In the genomic region with DNA sequence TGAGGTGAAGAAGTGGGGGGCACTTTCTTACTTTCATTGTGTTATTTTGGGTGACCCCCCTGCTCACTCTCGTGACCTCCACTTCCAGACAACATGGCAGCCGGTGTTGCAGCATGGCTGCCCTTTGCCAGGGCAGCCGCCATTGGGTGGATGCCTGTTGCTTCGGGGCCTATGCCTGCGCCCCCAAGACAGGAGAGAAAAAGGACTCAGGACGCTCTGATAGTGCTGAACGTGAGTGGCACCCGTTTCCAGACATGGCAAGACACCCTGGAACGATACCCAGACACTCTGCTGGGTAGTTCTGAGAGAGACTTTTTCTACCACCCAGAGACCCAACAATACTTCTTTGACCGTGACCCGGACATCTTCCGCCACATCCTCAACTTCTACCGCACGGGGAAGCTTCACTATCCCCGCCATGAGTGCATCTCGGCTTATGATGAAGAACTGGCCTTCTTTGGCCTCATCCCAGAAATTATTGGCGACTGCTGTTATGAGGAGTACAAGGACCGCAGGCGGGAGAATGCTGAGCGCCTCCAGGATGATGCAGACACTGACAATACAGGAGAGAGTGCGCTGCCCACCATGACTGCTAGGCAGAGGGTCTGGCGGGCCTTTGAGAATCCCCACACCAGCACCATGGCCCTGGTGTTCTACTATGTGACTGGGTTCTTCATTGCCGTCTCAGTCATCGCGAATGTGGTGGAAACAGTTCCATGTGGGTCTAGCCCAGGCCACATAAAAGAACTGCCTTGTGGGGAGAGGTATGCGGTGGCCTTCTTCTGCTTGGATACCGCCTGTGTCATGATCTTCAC, we compare ENCODE assay signal across 12 mouse cellular contexts. TPM values are rescaled to one million over a fixed set of nuclear protein-coding genes. Genes with fewer than 3 reads are reported as not detected.
A peak's percentile ranks its signal among the peaks of the same experiment; 100 is the strongest.
DNase-seq lines count a peak whose midpoint lies in the region; ATAC-seq and TF ChIP-seq lines count a peak whose summit lies in the region.
"Had no signal": no experiment of that assay in that cellular context is flagged by ENCODE, and none has a peak within 500 bp of the region (broad histone marks: within the 10 kb centered on the region; RNA-seq: fewer than 3 reads in every experiment).

No protein-coding gene starts in this region.

- peak; percentile 61 for DNase-seq in cerebellum, adult 8-10 months
- no peak for DNase-seq in Muller cell, postnatal 12 days (ENCODE audit: inconsistent ontology term)
- DNase-seq in embryo, embryonic 10 days (ENCODE audit: low spot score) = no peak
- no peak for DNase-seq in left cerebral cortex, postnatal 4 days
- DNase-seq: adrenal gland, postnatal 10 days; lung, adult 18-20 months had no signal

- H3K4me2 ChIP-seq in intestine, embryonic 15.5 days (replicated peaks) = 0 out of 2 replicates have a peak overlapping the region, but pooled peaks have one; percentile 98
- H3K4me2 ChIP-seq in intestine, postnatal 0 days (replicated peaks; ENCODE audit: low read depth) = no peak overlapping the region
- peak overlapping the region; percentile 89 for H3K4me2 ChIP-seq in hindbrain, embryonic 16.5 days (ENCODE audit: low read length)

- no peak for ATAC-seq in intestine, embryonic 15.5 days
- no peak for ATAC-seq in intestine, postnatal 0 days
- no peak for ATAC-seq in hindbrain, embryonic 16.5 days

- intact Hi-C loops in left cerebral cortex, postnatal 4 days (cut with DNase I) = loop anchor here (10.0 kb wide), 1 partner anchor 382 kb away; no protein-coding TSS in a partner anchor

- no peaks in the 10 kb centered on the region for H3K36me3 ChIP-seq in intestine, embryonic 15.5 days
- H3K36me3 ChIP-seq in intestine, postnatal 0 days (ENCODE audit: control insufficient read depth, insufficient read depth) = no peaks in the 10 kb centered on the region
- no peaks in the 10 kb centered on the region for H3K36me3 ChIP-seq in E14TG2a.4 (ENCODE audit: insufficient read depth, low read length)
- no peaks in the 10 kb centered on the region; the same call in 1 of the 2 replicates for H3K36me3 ChIP-seq in hindbrain, embryonic 16.5 days (ENCODE audit: control insufficient read depth, insufficient read depth, low read length)
- H3K36me3 ChIP-seq: stomach, embryonic 15.5 days had no signal

- H3K9me3 ChIP-seq in intestine, embryonic 15.5 days = no peaks in the 10 kb centered on the region
- no peaks in the 10 kb centered on the region for H3K9me3 ChIP-seq in intestine, postnatal 0 days (ENCODE audit: control insufficient read depth)
- H3K9me3 ChIP-seq in E14TG2a.4 (ENCODE audit: low read length) = no peaks in the 10 kb centered on the region
- H3K9me3 ChIP-seq in hindbrain, embryonic 16.5 days (ENCODE audit: control insufficient read depth, low read length) = 0 out of 2 replicates have a peak, but pooled peaks cover 2% of the 10 kb centered on the region
- H3K9me3 ChIP-seq: stomach, embryonic 15.5 days had no signal

- peaks cover 10% of the 10 kb centered on the region for H3K27me3 ChIP-seq in intestine, embryonic 15.5 days (replicated peaks)
- peaks cover 26% of the 10 kb centered on the region; the same call in 1 of the 2 replicates for H3K27me3 ChIP-seq in intestine, postnatal 0 days (replicated peaks; ENCODE audit: control insufficient read depth, insufficient read depth, low read length)
- H3K27me3 ChIP-seq in E14TG2a.4 (ENCODE audit: insufficient read depth, low read length) = peaks cover 32% of the 10 kb centered on the region
- no peaks in the 10 kb centered on the region for H3K27me3 ChIP-seq in hindbrain, embryonic 16.5 days (replicated peaks; ENCODE audit: control insufficient read depth, insufficient read depth, low read length)

- no peak for TF ChIP-seq CTCF in intestine, postnatal 0 days (IDR thresholded peaks at IDR 0.05; ENCODE audit: low read depth)
- no peak for TF ChIP-seq CTCF in E14TG2a.4 (conservative IDR thresholded peaks at IDR 0.05; ENCODE audit: low read length)

- WGBS in intestine, embryonic 15.5 days = 93% methylated on average over 27 of the region's 27 CpGs
- 90% methylated on average over 27 of the region's 27 CpGs for WGBS in intestine, postnatal 0 days
- WGBS in hindbrain, embryonic 16.5 days = 94% methylated on average over 27 of the region's 27 CpGs

- H3K9ac ChIP-seq in intestine, embryonic 15.5 days = no peak overlapping the region
- no peak overlapping the region for H3K9ac ChIP-seq in intestine, postnatal 0 days (ENCODE audit: low read depth, low read length)
- no peak overlapping the region for H3K9ac ChIP-seq in hindbrain, embryonic 16.5 days (ENCODE audit: low read depth, low read length)
- H3K9ac ChIP-seq: stomach, embryonic 15.5 days had no signal

- 0 out of 2 replicates have a peak, but pooled peaks cover 4% of the 10 kb centered on the region for H3K4me1 ChIP-seq in intestine, embryonic 15.5 days (replicated peaks)
- no peaks in the 10 kb centered on the region; the same call in 1 of the 2 replicates for H3K4me1 ChIP-seq in intestine, postnatal 0 days (replicated peaks; ENCODE audit: control insufficient read depth, insufficient read depth, low read length)
- H3K4me1 ChIP-seq in E14TG2a.4 (replicated peaks; ENCODE audit: low read depth, low read length) = peaks cover 23% of the 10 kb centered on the region
- H3K4me1 ChIP-seq in hindbrain, embryonic 16.5 days (ENCODE audit: control insufficient read depth, insufficient read depth, low read depth, low read length) = peaks cover 3% of the 10 kb centered on the region; the same call in 1 of the 2 replicates
- H3K4me1 ChIP-seq: stomach, embryonic 15.5 days had no signal

- no peak overlapping the region for H3K4me3 ChIP-seq in intestine, embryonic 15.5 days (replicated peaks)
- H3K4me3 ChIP-seq in intestine, postnatal 0 days (ENCODE audit: low read depth, low read length) = no peak overlapping the region
- H3K4me3 ChIP-seq in E14TG2a.4 (replicated peaks; ENCODE audit: low read length) = peak overlapping the region; percentile 60
- H3K4me3 ChIP-seq in hindbrain, embryonic 16.5 days (ENCODE audit: low read length) = peak overlapping the region; percentile 90

- no peak overlapping the region for H3K27ac ChIP-seq in intestine, embryonic 15.5 days
- H3K27ac ChIP-seq in intestine, postnatal 0 days (ENCODE audit: low read depth, low read length) = no peak overlapping the region
- H3K27ac ChIP-seq in hindbrain, embryonic 16.5 days (ENCODE audit: low read depth, low read length) = no peak overlapping the region
- H3K27ac ChIP-seq: stomach, embryonic 15.5 days had no signal

RNA-seq across cellular contexts. Expression of gene Kcnd2, which starts 1.1 kb away (rescaled TPM):
- polyA plus RNA-seq in intestine, embryonic 15.5 days (2015; fragmentation: Nextera tagmentation; extraction: Ambion mirVana) = 0.71 and 0.93 TPM in 2 replicates
- 0.52 and 0.68 TPM in 2 replicates for polyA plus RNA-seq in intestine, postnatal 0 days (2015; fragmentation: Nextera tagmentation; extraction: Ambion mirVana)
- 26.5 and 30.3 TPM in 2 replicates for polyA plus RNA-seq in hindbrain, embryonic 16.5 days (2015; fragmentation: Nextera tagmentation; extraction: Ambion mirVana)
- total RNA-seq in left cerebral cortex, postnatal 4 days (2021) = 10 to 100 TPM; 60.2 to 65.7 TPM
- total RNA-seq: granulocyte monocyte progenitor cell, adult 5-6 weeks had no signal

Comparison
In these comparisons a context has a peak if more than half of its experiments do, and no peak if none do; other contexts are left out.
1. H3K4me3 ChIP-seq: peak in E14TG2a.4 (single experiment) and hindbrain, embryonic 16.5 days (single experiment); none in intestine, embryonic 15.5 days (single experiment) and intestine, postnatal 0 days (single experiment).
2. RNA of gene Kcnd2, which starts 1.1 kb away (polyA plus RNA-seq): 26.5 to 30.3 TPM in hindbrain, embryonic 16.5 days; 0.71 to 0.93 TPM in intestine, embryonic 15.5 days and 0.52 to 0.68 TPM in intestine, postnatal 0 days; every median in the first group is over 10 times any median in the second.